Mouse (Mus musculus) induced T-regulatory cell, adult 2 months (primary cell): ENCODE results near the gene Atl1.

ENCODE experiments used
- DNase-seq: peaks from one replicate; pipeline ENCODE4 v3.0.0-alpha.2; 2012; ENCODE audit warnings: low read depth

The Atl1 gene

DNA sequence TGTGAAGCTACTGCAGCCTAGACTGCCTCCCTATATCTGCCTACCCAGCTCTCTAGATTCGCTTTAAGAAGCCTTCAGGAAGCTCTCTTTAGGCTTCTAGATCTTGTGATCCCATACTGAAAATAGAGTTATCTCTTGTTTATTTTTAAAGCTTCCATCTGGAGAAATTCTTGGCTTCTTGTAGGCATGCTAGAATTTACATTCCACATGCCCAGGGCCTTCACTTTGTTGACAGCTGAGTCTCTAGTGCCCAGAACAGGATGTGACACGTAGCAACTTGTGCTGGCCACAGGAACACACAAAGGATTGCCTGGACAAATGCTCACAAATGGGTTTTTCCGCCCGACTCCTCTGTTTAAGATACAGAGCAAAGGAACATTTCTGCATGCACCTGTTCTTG is 123.5 kb downstream of the Atl1 start:
- DNase-seq = no peak
